Mouse (Mus musculus): ENCODE measurements at regions not wholly inside any gene's neighbourhood (a gene's known extent, or its start where the extent isn't known, plus 50 kb on each side); places are given as distances from the start of the nearest gene placed in this dataset.

GRCm38 (mm10) chr2:160208295-160208694 is 125.7 kb downstream of the Gm826 start:
- H3K4me1 ChIP-seq (replicated peaks; ENCODE audit: control insufficient read depth, insufficient read depth, low read length), result no peaks in the 10 kb centered on the region
- no peaks in the 10 kb centered on the region for H3K27me3 ChIP-seq (replicated peaks; ENCODE audit: control insufficient read depth, insufficient read depth, low read length)
- TF ChIP-seq CTCF (IDR thresholded peaks at IDR 0.05; ENCODE audit: low read depth), result no peak
- WGBS, result 64% methylated on average over 3 of the region's 3 CpGs
- no peak overlapping the region for H3K4me3 ChIP-seq (ENCODE audit: low read depth, low read length)
- no peaks in the 10 kb centered on the region for H3K9me3 ChIP-seq (ENCODE audit: control insufficient read depth)
- no peaks in the 10 kb centered on the region for H3K36me3 ChIP-seq (ENCODE audit: control insufficient read depth, insufficient read depth)
- H3K27ac ChIP-seq (ENCODE audit: low read depth, low read length), result no peak overlapping the region
- H3K9ac ChIP-seq (ENCODE audit: low read depth, low read length), result no peak overlapping the region
- H3K4me2 ChIP-seq (replicated peaks; ENCODE audit: low read depth), result no peak overlapping the region
- no peak for ATAC-seq

- Histone ChIP-seq H3K27me3 (replicated peaks; ENCODE audit: control insufficient read depth, insufficient read depth, low read length) (no peaks in the 10 kb centered on the region), H3K9ac (ENCODE audit: low read depth, low read length) (no peak overlapping the region), H3K27ac (ENCODE audit: low read depth, low read length) (no peak overlapping the region), H3K36me3 (ENCODE audit: control insufficient read depth, insufficient read depth) (no peaks in the 10 kb centered on the region), H3K4me3 (ENCODE audit: low read depth, low read length) (no peak overlapping the region), H3K4me2 (replicated peaks; ENCODE audit: low read depth) (no peak overlapping the region), H3K4me1 (replicated peaks; ENCODE audit: control insufficient read depth, insufficient read depth, low read length) (no peaks in the 10 kb centered on the region), H3K9me3 (ENCODE audit: control insufficient read depth) (no peaks in the 10 kb centered on the region)
- ATAC-seq, result no peak
- peak; percentile 30 for TF ChIP-seq CTCF (IDR thresholded peaks at IDR 0.05; ENCODE audit: low read depth)
- WGBS, result 51% methylated on average over 4 of the region's 4 CpGs
Measured at GRCm38 (mm10) chr2:160207226-160207625, 126.7 kb downstream of the Gm826 start.

- Histone ChIP-seq H3K4me2 (replicated peaks; ENCODE audit: low read depth) (no peak overlapping the region), H3K9me3 (ENCODE audit: control insufficient read depth) (no peaks in the 10 kb centered on the region), H3K9ac (ENCODE audit: low read depth, low read length) (no peak overlapping the region), H3K4me1 (replicated peaks; ENCODE audit: control insufficient read depth, insufficient read depth, low read length) (no peaks in the 10 kb centered on the region), H3K27me3 (replicated peaks; ENCODE audit: control insufficient read depth, insufficient read depth, low read length) (no peaks in the 10 kb centered on the region), H3K27ac (ENCODE audit: low read depth, low read length) (no peak overlapping the region), H3K4me3 (ENCODE audit: low read depth, low read length) (no peak overlapping the region), H3K36me3 (ENCODE audit: control insufficient read depth, insufficient read depth) (no peaks in the 10 kb centered on the region)
- 78% methylated on average over 4 of the region's 4 CpGs for whole genome bisulfite sequencing
- no peak for TF ChIP-seq CTCF (IDR thresholded peaks at IDR 0.05; ENCODE audit: low read depth)
- no peak for ATAC-seq
Measured at GRCm38 (mm10) chr2:160192661-160193060, 141.3 kb downstream of the Gm826 start.

GRCm38 (mm10) chr2:160186106-160186505 is 147.9 kb downstream of the Gm826 start:
- ATAC-seq, result no peak
- Histone ChIP-seq H3K4me2 (replicated peaks; ENCODE audit: low read depth) (no peak overlapping the region), H3K27ac (ENCODE audit: low read depth, low read length) (no peak overlapping the region), H3K4me1 (replicated peaks; ENCODE audit: control insufficient read depth, insufficient read depth, low read length) (no peaks in the 10 kb centered on the region), H3K9me3 (ENCODE audit: control insufficient read depth) (no peaks in the 10 kb centered on the region), H3K36me3 (ENCODE audit: control insufficient read depth, insufficient read depth) (no peaks in the 10 kb centered on the region), H3K9ac (ENCODE audit: low read depth, low read length) (no peak overlapping the region), H3K4me3 (ENCODE audit: low read depth, low read length) (no peak overlapping the region), H3K27me3 (replicated peaks; ENCODE audit: control insufficient read depth, insufficient read depth, low read length) (no peaks in the 10 kb centered on the region)
- WGBS, result 76% methylated on average over 5 of the region's 5 CpGs
- TF ChIP-seq CTCF (IDR thresholded peaks at IDR 0.05; ENCODE audit: low read depth), result no peak

- no peak for ATAC-seq
- WGBS, result 73% methylated on average over 9 of the region's 9 CpGs
- H3K36me3 ChIP-seq (ENCODE audit: control insufficient read depth, insufficient read depth), result no peaks in the 10 kb centered on the region
- no peak overlapping the region for H3K4me3 ChIP-seq (ENCODE audit: low read depth, low read length)
- no peak overlapping the region for H3K27ac ChIP-seq (ENCODE audit: low read depth, low read length)
- no peaks in the 10 kb centered on the region for H3K9me3 ChIP-seq (ENCODE audit: control insufficient read depth)
- no peak overlapping the region for H3K9ac ChIP-seq (ENCODE audit: low read depth, low read length)
- peak; percentile 70 for TF ChIP-seq CTCF (IDR thresholded peaks at IDR 0.05; ENCODE audit: low read depth)
- no peaks in the 10 kb centered on the region for H3K4me1 ChIP-seq (replicated peaks; ENCODE audit: control insufficient read depth, insufficient read depth, low read length)
- no peaks in the 10 kb centered on the region for H3K27me3 ChIP-seq (replicated peaks; ENCODE audit: control insufficient read depth, insufficient read depth, low read length)
- no peak overlapping the region for H3K4me2 ChIP-seq (replicated peaks; ENCODE audit: low read depth)
Measured at GRCm38 (mm10) chr2:160170975-160171515, 162.9 kb downstream of the Gm826 start.

GRCm38 (mm10) chr2:160158599-160159261 is 175.2 kb downstream of the Gm826 start:
- Histone ChIP-seq H3K9ac (ENCODE audit: low read depth, low read length) (no peak overlapping the region), H3K27me3 (replicated peaks; ENCODE audit: control insufficient read depth, insufficient read depth, low read length) (no peaks in the 10 kb centered on the region), H3K4me2 (replicated peaks; ENCODE audit: low read depth) (no peak overlapping the region), H3K27ac (ENCODE audit: low read depth, low read length) (no peak overlapping the region), H3K36me3 (ENCODE audit: control insufficient read depth, insufficient read depth) (no peaks in the 10 kb centered on the region), H3K4me3 (ENCODE audit: low read depth, low read length) (no peak overlapping the region), H3K9me3 (ENCODE audit: control insufficient read depth) (no peaks in the 10 kb centered on the region), H3K4me1 (replicated peaks; ENCODE audit: control insufficient read depth, insufficient read depth, low read length) (no peaks in the 10 kb centered on the region)
- ATAC-seq, result no peak
- 71% methylated on average over 13 of the region's 13 CpGs for WGBS
- no peak for TF ChIP-seq CTCF (IDR thresholded peaks at IDR 0.05; ENCODE audit: low read depth)

All from intestine, postnatal 0 days (tissue).